Mouse (Mus musculus) small intestine, adult 2 months (tissue): ENCODE data around the gene Rhbdf2. TPM values are rescaled to one million over a fixed set of nuclear protein-coding genes. Genes with fewer than 3 reads are reported as not detected.

ENCODE experiments used
- H3K27ac ChIP-seq: fragments of 200-500 bp; 2 replicates; pipeline ENCODE4 v1.5.1; 2012; ENCODE audit warnings: low read depth, low read length, control low read depth, inconsistent platforms; ENCODE audit not compliant: insufficient read depth
- H3K27me3 ChIP-seq: fragments of 200-500 bp; 2 replicates; pipeline ENCODE4 v1.6.1; 2012; ENCODE audit warnings: mild to moderate bottlenecking, moderate library complexity, low read length, inconsistent platforms; ENCODE audit not compliant: control insufficient read depth, insufficient read depth
- H3K36me3 ChIP-seq: fragments of 200-500 bp; 2 replicates; pipeline ENCODE4 v1.6.1; 2012; ENCODE audit warnings: mild to moderate bottlenecking, low read length, control low read depth, inconsistent platforms; ENCODE audit not compliant: control insufficient read depth, insufficient read depth
- H3K4me1 ChIP-seq: fragments of 200-500 bp; 2 replicates; pipeline ENCODE4 v1.6.1; 2012; ENCODE audit warnings: low read length, inconsistent platforms, mixed read lengths; ENCODE audit not compliant: control insufficient read depth, insufficient read depth, insufficient read length
- H3K4me3 ChIP-seq: fragments of 200-500 bp; 2 replicates; pipeline ENCODE4 v1.5.1; 2012; ENCODE audit warnings: low read depth, mild to moderate bottlenecking, control low read depth, inconsistent platforms, low read length, moderate library complexity
- CTCF ChIP-seq: fragments of 200-500 bp; IDR thresholded peaks from 2 replicates; pipeline ENCODE4 v1.5.1; 2012; ENCODE audit warnings: low read depth, mild to moderate bottlenecking, control low read depth, inconsistent platforms, low read length, moderate library complexity, mixed read lengths; ENCODE audit not compliant: insufficient replicate concordance, insufficient read length; ENCODE audit errors: extremely low read depth
- POLR2A ChIP-seq: fragments of 200-500 bp; IDR thresholded peaks from 2 replicates; pipeline ENCODE4 v1.6.1; 2012; ENCODE audit warnings: low read depth, mild to moderate bottlenecking, control low read depth, inconsistent platforms, low read length, moderate library complexity
- WGBS: fragments of 180-500 bp; shearing (Covaris S2); methylation state at CpG from one replicate; pipeline ENCODE4 v1.1.7; 2018; 5-methylcytosine and 5-hydroxymethylcytosine counted together
- polyA plus RNA-seq: library from polyadenylated mRNA; depleted of rRNA; stranded (reverse); fragments of >200 nt; gene quantifications from 2 replicates; pipeline ENCODE4 v1.2.3, GENCODE M21; 2012

Rhbdf2 gene
- polyA plus RNA-seq, 1 experiment, result 40.8 TPM

GRCm38 (mm10) chr11:116651339-116651738, 24.5 kb upstream of the Rhbdf2 start:
- TF ChIP-seq POLR2A, result no peak
- no peak for TF ChIP-seq CTCF
- H3K27ac ChIP-seq, result no peak overlapping the region
- no peak overlapping the region for H3K4me3 ChIP-seq
- peaks cover 21% of the 10 kb centered on the region for H3K27me3 ChIP-seq
- no peaks in the 10 kb centered on the region for H3K36me3 ChIP-seq
- H3K4me1 ChIP-seq, result peaks cover 10% of the 10 kb centered on the region
- 81% methylated on average over 8 of the region's 8 CpGs for WGBS

- no peak overlapping the region for H3K4me3 ChIP-seq
- TF ChIP-seq CTCF (no peak), POLR2A (no peak)
- 81% methylated on average over 8 of the region's 8 CpGs for WGBS
- H3K27me3 ChIP-seq, result peaks cover 21% of the 10 kb centered on the region
- peaks cover 10% of the 10 kb centered on the region for H3K4me1 ChIP-seq
- H3K27ac ChIP-seq, result no peak overlapping the region
- no peaks in the 10 kb centered on the region for H3K36me3 ChIP-seq
These were observed 24.0 kb upstream of the Rhbdf2 start for GRCm38 (mm10) chr11:116650811-116651210.

GRCm38 (mm10) chr11:116649711-116650337, 23.0 kb upstream of the Rhbdf2 start:
- TF ChIP-seq POLR2A (no peak), CTCF (no peak)

GRCm38 (mm10) chr11:116648976-116649375, 22.2 kb upstream of the Rhbdf2 start:
- Histone ChIP-seq H3K27ac (peak overlapping the region; percentile 88), H3K4me1 (peaks cover 7% of the 10 kb centered on the region; the same call in 1 of the 2 replicates), H3K36me3 (no peaks in the 10 kb centered on the region), H3K27me3 (peaks cover 11% of the 10 kb centered on the region), H3K4me3 (no peak overlapping the region)
- 78% methylated on average over 10 of the region's 10 CpGs for WGBS
- TF ChIP-seq CTCF (no peak), POLR2A (no peak)

More at GRCm38 (mm10) chr11:116649711-116650337, 23.0 kb upstream of the Rhbdf2 start:
- 81% methylated on average over 13 of the region's 13 CpGs for WGBS
- peaks cover 17% of the 10 kb centered on the region for H3K27me3 ChIP-seq
- peaks cover 10% of the 10 kb centered on the region for H3K4me1 ChIP-seq
- H3K36me3 ChIP-seq, result no peaks in the 10 kb centered on the region
- no peak overlapping the region for H3K4me3 ChIP-seq
- peak overlapping the region; percentile 88; the same call in 1 of the 2 replicates for H3K27ac ChIP-seq

- WGBS, result 71% methylated on average over 18 of the region's 18 CpGs
- no peak for TF ChIP-seq CTCF
- TF ChIP-seq POLR2A, result no peak
- Histone ChIP-seq H3K4me3 (no peak overlapping the region), H3K36me3 (no peaks in the 10 kb centered on the region), H3K4me1 (peaks cover 3% of the 10 kb centered on the region; the same call in 1 of the 2 replicates), H3K27me3 (peaks cover 5% of the 10 kb centered on the region; the same call in 1 of the 2 replicates), H3K27ac (peak overlapping the region; percentile 88)
These were observed 21.5 kb upstream of the Rhbdf2 start for GRCm38 (mm10) chr11:116648213-116648921.

GRCm38 (mm10) chr11:116647340-116647991, 20.6 kb upstream of the Rhbdf2 start:
- no peaks in the 10 kb centered on the region for H3K36me3 ChIP-seq
- no peaks in the 10 kb centered on the region; the same call in 1 of the 2 replicates for H3K27me3 ChIP-seq
- 65% methylated on average over 11 of the region's 11 CpGs for WGBS
- TF ChIP-seq CTCF, result no peak
- no peak for TF ChIP-seq POLR2A
- peak overlapping the region; percentile 66 for H3K27ac ChIP-seq
- no peak overlapping the region for H3K4me3 ChIP-seq
- peaks cover 3% of the 10 kb centered on the region; the same call in 1 of the 2 replicates for H3K4me1 ChIP-seq
